Mouse (Mus musculus) thymus, postnatal 25 days (tissue): Measurements from ENCODE around the gene Zfp287.

ENCODE experiments used
- DNase-seq: peaks from one replicate; pipeline ENCODE4 v3.0.0; 2022

Gene Zfp287

DNA sequence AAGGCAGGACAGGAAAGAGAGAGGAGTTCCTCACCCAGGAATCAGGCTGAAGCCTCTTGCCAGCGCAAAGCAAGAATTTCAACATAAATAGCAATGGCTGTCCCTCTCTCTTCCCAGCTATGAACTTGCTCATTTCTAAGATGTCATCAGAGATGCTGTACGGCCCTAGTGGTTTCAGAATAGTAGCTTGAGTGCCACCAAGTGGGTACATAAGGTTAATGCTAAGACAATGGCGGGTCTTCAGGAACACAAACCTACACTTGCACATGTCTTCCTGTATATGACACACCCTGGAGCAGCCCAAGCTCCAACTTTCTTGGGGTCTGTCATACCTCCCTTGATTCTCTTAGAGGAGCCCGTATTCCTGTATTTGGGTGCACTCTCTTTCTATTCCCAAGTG, 32.0 kb downstream of the Zfp287 start:
- DNase-seq, result peak; percentile 13

DNA sequence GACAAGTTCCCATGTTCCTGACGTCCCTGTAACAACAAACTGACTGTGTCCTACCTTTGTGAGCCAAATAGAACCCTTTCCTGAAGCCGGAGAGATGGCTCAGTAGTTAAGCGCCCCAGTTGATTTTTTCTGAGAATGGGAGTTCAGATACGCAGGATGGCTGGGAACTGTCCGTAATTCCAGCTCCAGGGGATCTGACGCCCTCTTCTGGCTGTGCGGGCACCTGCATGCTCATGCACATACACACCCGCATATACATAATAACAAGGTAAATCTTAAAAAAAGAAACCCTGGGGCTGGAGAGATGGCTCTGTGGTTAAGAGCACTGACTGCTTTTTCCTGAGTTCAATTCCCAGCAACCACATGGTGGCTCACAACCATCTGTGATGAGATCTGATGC, 36.6 kb downstream of the Zfp287 start:
- no peak for DNase-seq

DNA sequence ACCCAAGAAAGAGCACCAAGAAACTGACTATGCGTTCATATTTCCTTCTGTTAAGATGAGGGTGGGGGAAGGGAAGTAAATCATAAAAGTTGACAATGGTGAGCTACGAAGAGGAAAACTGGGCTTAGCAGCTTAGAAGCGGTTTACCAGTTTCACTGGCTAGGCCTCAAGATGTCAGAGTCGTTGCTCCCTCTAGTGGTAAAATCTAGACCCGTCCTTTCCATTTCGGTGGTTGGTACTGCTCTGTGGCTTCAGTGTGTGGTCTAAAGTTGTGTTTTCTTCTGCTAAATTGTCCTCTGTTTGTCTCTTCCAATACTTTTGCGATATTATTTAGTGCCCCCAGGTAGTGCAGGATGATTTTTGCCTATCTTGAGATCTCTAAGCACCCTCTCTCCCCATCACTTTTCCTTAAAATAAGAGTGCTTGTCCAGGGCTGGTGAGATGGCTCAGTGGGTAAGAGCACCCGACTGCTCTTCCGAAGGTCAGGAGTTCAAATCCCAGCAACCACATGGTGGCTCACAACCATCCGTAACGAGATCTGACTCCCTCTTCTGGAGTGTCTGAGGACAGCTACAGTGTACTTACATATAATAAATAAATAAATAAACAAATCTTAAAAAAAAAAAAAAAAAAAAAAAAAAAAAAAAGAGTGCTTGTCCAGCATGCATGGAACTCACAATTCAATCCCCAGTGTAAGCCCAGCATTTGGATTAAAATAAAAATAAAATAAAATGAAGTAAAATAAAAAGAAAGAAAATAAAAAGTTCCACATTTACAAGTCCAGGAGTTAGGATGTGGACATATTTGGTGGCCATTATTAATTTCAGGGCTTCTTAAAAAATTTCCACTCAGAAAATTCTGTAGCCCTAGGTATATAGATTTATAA, 38.2 kb downstream of the Zfp287 start:
- DNase-seq, result peak; percentile 25

DNA sequence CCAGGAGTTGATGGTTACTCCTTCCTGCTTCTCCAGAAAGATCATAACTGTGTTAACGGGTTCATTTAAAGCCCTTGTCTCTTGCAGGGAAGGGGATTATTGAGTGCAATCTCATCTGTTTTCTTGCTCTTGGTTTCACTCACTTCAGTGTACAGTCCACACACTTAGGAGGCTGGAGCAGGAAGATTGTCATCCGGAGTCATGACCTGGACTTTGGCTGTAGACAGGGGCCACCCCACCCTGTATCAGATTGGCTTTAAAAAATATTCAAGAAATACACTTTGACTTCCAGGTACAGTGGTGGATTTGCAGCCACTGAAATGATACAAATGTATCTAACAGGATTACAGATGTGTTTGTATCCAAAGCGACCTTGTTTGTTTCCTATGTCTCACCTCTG, 40.1 kb downstream of the Zfp287 start:
- no peak for DNase-seq

DNA sequence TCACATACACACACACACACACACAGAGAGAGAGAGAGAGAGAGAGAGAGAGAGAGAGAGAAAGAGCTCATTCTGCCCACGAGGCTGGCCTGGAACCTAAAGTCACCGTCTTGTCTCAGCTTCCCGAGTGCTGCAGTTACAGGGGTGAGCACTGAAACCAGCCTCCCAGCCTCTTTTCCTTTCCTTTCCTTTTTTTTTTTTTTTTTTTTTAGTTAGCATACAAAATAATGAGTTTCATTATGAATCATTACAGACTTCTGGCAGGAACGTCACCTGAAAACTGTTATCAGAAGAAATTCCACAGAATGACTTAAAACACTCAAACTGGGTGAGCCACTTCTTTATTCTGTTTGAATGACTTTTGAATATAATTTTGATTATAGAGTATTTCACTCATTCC, 51.8 kb downstream of the Zfp287 start:
- DNase-seq, result no peak

DNA sequence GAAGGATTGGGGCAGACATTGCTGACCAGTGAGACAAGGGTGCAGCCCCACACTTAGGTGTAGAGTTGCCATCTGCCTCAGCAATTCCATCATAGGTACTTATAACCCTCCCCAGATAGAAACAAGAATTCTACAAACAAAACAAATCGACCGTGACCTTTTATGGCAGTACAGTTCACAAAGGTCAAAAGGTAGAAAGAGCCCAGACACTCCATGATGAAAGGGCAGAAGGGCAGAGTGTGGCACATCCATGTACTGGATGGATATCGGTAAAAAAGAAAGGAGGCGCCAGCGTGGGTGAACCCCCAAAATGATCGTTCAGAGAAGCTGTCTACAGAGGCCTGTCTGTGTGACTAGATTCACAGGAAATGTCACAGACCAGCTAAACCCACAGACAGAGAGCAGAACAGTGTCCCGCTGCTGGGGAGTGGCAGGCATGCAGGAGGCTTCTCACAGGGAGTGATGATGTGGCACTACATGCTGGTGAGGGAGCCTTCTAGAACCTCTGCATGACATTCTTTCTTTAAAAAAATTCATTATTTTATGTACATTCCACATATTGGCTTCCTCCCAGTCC, 52.8 kb downstream of the Zfp287 start:
- peak; percentile 5 for DNase-seq

DNA sequence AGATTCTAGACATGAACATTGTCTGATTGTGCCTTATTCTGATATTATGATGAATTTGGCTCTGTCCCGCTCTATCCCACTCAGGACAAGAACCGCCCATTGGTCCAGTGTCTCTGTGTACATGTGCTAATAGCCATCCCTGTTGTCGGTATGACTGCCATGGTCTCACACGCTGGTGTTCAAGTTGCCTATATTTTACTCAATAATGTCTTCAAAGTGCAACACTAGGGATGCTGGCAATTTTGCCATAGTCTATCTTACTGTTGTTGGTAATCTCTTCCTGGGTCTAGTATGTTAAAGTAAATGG, 55.5 kb downstream of the Zfp287 start:
- DNase-seq, result no peak

DNA sequence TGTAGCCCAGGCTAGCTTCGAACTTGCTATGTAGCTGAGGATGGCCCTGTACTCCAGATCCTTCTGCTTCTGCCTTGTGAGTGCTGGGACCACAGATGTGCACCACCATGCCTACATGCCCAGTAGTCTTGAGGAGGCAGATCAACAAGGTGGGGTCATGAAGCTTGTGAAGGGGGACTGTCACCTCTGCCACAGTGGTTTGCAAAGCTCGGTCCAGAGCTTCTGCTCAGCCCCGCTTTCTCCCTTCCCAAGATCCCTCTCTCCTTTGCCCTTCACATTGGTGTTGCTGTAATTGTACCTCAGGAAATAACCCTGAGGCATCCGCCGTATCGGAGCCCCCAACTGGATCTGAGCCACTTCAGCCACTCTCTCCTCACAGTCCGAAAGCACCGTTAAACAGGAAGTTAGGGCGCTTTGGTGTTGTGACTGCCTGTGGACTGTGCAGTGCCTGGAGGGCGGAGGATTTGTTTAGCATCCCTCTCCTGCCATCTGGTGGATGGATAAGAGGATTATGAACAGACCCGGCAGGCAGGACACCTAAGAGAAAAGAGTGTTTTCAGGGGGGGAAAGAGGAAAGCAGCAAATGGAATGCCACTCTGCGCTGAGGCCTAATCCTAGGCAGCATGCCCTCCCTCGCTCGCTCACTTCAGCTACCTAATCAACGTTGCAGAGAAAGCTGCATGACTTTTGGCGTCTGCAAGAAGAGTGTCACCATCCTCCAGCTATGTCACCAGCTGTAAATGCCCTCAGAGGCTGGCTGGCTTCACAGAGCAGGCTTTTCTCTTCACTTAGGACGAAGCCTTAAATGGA, 56.0 kb downstream of the Zfp287 start:
- peak; percentile 57 for DNase-seq

DNA sequence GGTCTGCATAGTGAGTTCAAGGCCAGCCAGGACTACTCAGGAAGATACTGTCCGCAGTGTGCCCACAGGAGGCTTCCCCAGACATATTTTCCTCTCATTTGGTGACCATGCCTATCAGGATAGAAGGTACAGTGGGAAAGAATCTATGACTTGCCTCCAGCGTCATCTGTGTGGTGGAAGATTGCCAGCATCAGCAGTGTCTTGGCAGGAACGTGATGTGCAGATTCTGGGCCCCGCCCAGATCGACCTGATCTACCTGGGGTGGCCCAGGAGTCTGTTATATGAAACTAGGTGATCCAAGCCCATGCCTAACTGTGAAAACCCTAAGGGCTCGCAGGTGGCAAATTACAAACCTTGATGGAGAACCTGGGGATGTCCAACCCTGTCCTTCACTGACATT, 61.7 kb downstream of the Zfp287 start:
- DNase-seq, result no peak

DNA sequence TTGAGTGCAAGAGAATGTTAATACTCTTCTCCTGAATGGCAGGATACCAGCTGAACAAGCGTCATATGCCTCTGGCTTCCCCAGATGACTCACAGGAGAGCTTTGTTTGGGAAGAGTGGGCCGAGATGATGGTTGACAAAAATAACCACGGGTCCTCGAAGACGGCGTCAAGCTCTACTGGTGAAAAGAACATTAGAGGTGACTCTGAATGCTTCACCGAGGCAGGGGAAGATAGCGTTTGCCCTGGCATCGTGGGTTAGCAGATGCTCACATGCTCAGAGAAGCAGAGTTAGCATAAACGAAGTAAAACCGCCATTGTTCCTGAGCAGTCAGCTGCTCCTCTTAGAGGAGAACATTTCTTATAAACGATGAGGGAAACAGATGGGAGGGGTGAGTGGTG, 62.2 kb downstream of the Zfp287 start:
- DNase-seq, result no peak

DNA sequence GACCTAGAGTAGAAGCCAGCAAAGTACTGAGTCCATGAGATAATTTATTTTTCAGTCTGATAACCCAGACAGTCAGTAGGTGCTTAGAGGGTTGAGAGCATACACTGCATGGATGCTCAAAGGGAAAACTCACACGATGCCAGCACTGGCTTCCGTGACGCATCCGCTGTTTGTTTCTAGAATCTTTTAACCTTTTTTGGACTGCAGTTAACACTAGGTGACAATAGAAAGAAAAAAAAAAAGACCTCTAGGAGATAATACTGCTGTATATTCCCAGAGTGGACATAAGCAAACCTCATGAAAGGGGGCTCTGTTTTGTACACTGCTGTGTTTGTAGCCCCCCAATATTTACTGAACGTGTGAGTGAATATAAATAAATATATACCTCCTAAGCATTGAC, 62.7 kb downstream of the Zfp287 start:
- no peak for DNase-seq

DNA sequence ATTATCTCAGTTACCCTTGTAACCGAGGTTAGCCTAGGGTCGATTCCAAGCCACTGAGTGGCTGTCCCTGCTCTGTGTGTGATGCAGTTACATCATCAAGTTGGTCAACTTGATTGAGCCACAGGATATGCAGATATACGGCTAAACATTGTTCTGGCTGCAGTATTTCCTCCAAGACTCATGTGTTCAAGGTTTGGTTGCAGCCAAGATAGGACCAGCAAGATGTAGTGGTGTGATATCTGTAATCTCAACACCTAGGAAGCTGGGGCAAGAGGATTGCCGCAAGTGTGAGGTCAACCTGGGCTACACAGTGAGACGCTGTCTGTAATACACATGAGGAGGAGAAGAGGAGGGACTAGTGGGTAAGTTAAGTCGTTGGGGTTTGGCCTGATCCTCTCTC, 67.5 kb downstream of the Zfp287 start:
- DNase-seq, result no peak

DNA sequence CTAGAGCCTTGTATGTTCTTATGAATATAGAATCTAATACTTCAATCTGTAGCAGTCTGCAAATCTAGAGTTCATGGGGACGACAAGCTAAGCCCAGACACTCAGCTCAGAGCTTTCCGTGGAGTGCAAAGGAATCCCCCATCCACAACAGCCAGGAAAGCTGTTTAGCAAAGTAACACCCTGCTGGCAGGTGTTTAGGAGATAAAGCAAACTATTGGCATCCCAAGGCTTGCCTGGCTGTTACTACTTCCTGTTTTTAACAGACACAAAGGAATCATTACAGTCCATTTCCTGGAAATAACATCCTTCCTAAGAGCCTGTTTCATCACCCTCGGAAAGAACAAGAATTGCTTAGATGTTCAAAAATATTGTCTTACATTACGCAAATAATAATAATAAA, 70.8 kb downstream of the Zfp287 start:
- DNase-seq, result no peak

DNA sequence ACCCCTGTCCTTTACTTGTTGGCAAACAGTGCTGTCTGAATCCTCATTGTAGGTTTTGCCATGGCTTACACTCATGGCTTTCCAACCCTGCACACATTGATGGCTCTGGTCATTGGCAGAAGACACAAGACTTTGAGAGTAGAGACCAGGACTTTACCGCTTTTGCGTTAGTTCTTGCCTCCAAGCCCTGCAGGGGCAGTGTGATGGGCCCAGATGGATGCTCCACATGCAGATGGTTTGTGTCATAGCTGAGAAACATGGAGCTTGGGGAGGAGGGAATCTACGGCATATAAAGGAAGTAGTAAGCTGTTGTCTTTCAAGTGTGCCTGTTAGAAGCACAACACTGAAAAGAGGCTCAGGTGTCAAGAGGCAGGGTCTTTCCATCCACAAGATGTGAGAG, 79.6 kb downstream of the Zfp287 start:
- no peak for DNase-seq

DNA sequence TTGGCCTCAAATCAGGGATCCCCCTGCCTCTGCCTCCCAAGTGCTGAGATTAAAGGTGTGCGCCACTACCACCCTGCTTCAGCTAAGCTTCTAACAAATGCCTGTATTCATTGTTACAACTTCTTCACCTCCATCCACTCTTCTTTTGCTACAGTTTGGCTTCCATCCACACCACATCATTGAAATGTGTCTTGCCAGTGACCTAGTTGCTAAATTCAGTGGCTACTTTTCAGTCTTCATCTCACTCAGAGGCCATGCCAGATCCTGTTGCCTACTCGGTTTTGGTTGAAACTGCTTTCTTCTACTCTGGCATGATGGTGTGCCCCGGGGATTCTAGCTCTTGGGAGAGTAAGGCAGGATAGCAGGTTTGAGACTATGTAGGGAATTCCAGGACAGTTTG, 80.1 kb downstream of the Zfp287 start:
- no peak for DNase-seq
